Mouse (Mus musculus) stomach, embryonic 16.5 days (tissue): ENCODE data around the gene Prpf40b. TPM values are rescaled to one million over a fixed set of nuclear protein-coding genes. Genes with fewer than 3 reads are reported as not detected.
"Not testable (repeated sequence)": the region's sequence is repeated elsewhere in the genome, so short reads cannot be mapped to it uniquely, and the experiment has no call there.

Experiments used
- ATAC-seq: fragments of 200-750 bp; cut with Nextera tagmentation; 2 replicates; pipeline ENCODE4 v1.8.0; 2017; ENCODE audit warnings: moderate number of reproducible peaks, moderate TSS enrichment; ENCODE audit not compliant: insufficient read depth, low FRiP score
- H3K27ac ChIP-seq: fragments of 300-500 bp; sonication (generic); 2 replicates; pipeline ENCODE4 v1.5.1; 2014; ENCODE audit warnings: low read length
- H3K27me3 ChIP-seq: fragments of 300-500 bp; sonication (generic); 2 replicates; pipeline ENCODE4 v1.6.1; 2014; ENCODE audit warnings: low read length, control low read depth, mixed read lengths; ENCODE audit not compliant: control insufficient read depth, insufficient read depth
- H3K36me3 ChIP-seq: fragments of 300-500 bp; sonication (generic); 2 replicates; pipeline ENCODE4 v1.6.1; 2014; ENCODE audit warnings: low read length; ENCODE audit not compliant: control insufficient read depth, insufficient read depth
- H3K4me1 ChIP-seq: fragments of 300-500 bp; sonication (generic); 2 replicates; pipeline ENCODE4 v1.6.1; 2014; ENCODE audit warnings: low read length, control low read depth, mixed read lengths; ENCODE audit not compliant: control insufficient read depth, insufficient read depth
- H3K4me2 ChIP-seq: fragments of 300-500 bp; sonication (generic); 2 replicates; pipeline ENCODE4 v1.6.1; 2014; ENCODE audit warnings: low read depth, low read length, mixed read lengths
- H3K4me3 ChIP-seq: fragments of 300-500 bp; sonication (generic); replicated peaks from 2 replicates; pipeline ENCODE4 v1.5.1; 2014; ENCODE audit warnings: mild to moderate bottlenecking, low read length
- H3K9ac ChIP-seq: fragments of 300-500 bp; sonication (generic); 2 replicates; pipeline ENCODE4 v1.6.1; 2014; ENCODE audit warnings: low read length
- H3K9me3 ChIP-seq: fragments of 300-500 bp; sonication (generic); replicated peaks from 2 replicates; pipeline ENCODE4 v1.6.1; 2016; ENCODE audit warnings: low read length, control low read depth; ENCODE audit not compliant: control insufficient read depth
- WGBS: fragments of 180-500 bp; shearing (Covaris S2); extraction: QIAGEN DNeasy Blood & Tissue Kit; methylation state at CpG from one replicate; pipeline ENCODE4 v1.1.7; 2014; 5-methylcytosine and 5-hydroxymethylcytosine counted together
- polyA plus RNA-seq: library from polyadenylated mRNA; unstranded; fragments of >200 nt; fragmentation: Nextera tagmentation; extraction: Ambion mirVana; gene quantifications from 2 replicates; pipeline ENCODE4 v1.2.1, GENCODE M21; 2015

Gene Prpf40b
- 42.5 and 44.3 TPM in 2 replicates for polyA plus RNA-seq

DNA sequence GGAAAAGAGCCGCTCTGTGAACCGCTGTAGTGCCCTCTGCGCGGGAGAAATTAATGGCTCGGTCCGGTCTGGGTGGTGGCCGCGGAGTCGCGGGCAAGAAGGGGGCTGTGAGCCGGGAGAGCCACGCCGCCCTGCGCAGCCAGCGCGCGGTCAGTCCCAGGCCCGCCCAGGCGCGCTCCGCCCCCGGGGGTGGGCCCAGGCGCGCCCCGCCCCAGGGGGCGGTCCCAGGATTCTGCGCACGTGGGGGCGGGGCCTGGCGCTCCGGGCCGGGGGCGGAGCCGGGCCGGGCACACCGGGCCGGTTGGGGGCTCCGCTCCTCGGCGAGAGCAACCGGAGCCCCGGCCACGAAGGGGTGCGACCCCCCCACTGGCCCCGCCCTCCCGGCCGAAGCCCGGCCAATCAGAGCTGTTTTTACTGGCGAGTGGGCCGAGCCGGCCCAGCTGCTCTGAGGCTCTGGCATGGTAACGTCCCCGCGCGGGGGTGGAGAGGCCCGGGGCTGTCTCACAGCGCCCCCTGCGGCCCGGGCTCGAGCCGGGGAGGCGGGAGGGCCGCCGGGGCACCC is at the start of gene Prpf40b:
Prpf40b (plus strand) TSS at position 275 of the 562 bp plus-strand sequence.
- peak within 1 kb of the TSS; percentile 75 for H3K4me2 ChIP-seq
- peak within 1 kb of the TSS; percentile 76 for H3K4me3 ChIP-seq
- no peaks in the 10 kb centered on the region for H3K27me3 ChIP-seq
- ATAC-seq = peak; percentile 96
- peaks cover 13% of the 10 kb centered on the region for H3K4me1 ChIP-seq
- H3K9ac ChIP-seq = peak within 1 kb of the TSS; percentile 83
- no peaks in the 10 kb centered on the region for H3K9me3 ChIP-seq
- peak within 1 kb of the TSS; percentile 83 for H3K27ac ChIP-seq
- under 1% methylated on average over 60 of the region's 64 CpGs for WGBS
- no peaks in the 10 kb centered on the region for H3K36me3 ChIP-seq

DNA sequence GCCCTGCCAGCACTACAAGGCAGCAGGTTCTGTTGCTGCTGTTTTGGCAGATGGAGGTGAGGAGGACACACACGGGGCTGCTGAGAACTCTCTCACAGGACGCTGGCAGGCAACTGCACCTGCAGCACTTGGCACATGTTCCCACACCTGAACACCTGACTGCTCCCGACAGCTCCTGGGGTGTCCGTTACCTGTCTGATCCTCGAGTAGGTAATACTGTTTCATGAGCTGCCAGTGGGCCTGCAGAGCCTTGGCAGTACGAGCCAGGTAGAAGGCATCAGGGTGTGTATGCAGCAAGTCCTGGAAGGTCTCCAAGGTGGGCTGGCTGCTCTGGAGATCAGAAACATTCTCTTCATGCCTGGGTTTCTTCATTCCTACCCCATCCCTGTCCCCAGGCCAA is 48.2 kb upstream of the Prpf40b start:
- H3K36me3 ChIP-seq = peaks cover 15% of the 10 kb centered on the region; the same call in 1 of the 2 replicates
- not testable (repeated sequence) for H3K9ac ChIP-seq
- 77% methylated on average over 6 of the region's 6 CpGs for WGBS

DNA sequence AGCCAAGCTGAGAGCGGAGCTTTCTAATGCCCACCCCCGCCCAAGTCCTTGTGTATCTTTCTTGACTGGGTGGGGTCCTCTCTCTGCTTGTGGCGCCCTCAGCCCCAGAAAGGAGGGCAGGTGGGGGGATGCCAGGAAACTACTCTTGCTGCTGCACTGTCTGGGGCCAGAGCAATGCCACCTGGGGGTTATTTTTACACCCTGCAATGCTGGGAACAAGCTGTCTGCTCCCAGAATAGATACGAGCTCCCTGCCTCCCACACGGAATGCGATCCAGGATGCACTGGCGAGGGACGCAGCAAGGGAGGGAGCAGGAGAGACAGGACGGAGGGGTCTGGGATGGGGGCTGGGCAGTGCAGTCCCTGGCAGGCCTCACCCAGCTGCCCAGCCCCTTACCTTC is 45.9 kb upstream of the Prpf40b start:
- H3K4me1 ChIP-seq = peaks cover 9% of the 10 kb centered on the region
- no peak overlapping the region for H3K4me3 ChIP-seq
- H3K36me3 ChIP-seq = peaks cover 10% of the 10 kb centered on the region; the same call in 1 of the 2 replicates
- no peaks in the 10 kb centered on the region for H3K9me3 ChIP-seq
- WGBS = 71% methylated on average over 9 of the region's 9 CpGs
- no peak overlapping the region; the same call in 1 of the 2 replicates for H3K9ac ChIP-seq
- H3K27ac ChIP-seq = no peak overlapping the region
- H3K27me3 ChIP-seq = no peaks in the 10 kb centered on the region
- no peak for ATAC-seq
- no peak overlapping the region for H3K4me2 ChIP-seq

More for the DNA sequence above, 48.2 kb upstream of the Prpf40b start:
- ATAC-seq, H3K4me1 ChIP-seq, H3K4me2 ChIP-seq, H3K4me3 ChIP-seq, H3K27ac ChIP-seq, H3K9me3 ChIP-seq, H3K27me3 ChIP-seq: not testable (repeated sequence)

DNA sequence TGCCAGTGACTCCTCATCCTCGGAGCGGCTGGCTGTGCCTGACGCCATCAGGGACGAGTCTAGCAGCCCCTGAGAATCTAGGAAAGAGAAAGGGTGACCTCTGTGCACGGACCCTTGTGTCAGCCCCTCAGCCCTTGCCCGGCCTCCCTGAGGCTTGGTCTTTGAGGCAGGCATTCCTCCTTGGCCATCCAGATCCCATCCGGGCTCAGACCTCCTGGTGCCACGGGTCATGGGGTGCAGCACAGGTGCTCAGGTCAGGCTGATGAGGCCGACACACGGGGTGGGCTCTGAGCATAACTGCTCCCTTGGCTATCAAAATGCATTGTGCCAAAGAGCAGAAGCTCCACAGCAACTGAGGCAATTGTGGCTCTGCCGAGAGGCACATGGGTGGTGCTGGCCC is 44.9 kb upstream of the Prpf40b start:
- no peak for ATAC-seq
- H3K36me3 ChIP-seq = peaks cover 6% of the 10 kb centered on the region; the same call in 1 of the 2 replicates
- 91% methylated on average over 11 of the region's 11 CpGs for WGBS
- no peak overlapping the region for H3K27ac ChIP-seq
- H3K9me3 ChIP-seq = no peaks in the 10 kb centered on the region
- H3K4me3 ChIP-seq = no peak overlapping the region
- H3K9ac ChIP-seq = no peak overlapping the region; the same call in 1 of the 2 replicates
- H3K4me1 ChIP-seq = peaks cover 12% of the 10 kb centered on the region
- H3K27me3 ChIP-seq = no peaks in the 10 kb centered on the region
- no peak overlapping the region for H3K4me2 ChIP-seq

DNA sequence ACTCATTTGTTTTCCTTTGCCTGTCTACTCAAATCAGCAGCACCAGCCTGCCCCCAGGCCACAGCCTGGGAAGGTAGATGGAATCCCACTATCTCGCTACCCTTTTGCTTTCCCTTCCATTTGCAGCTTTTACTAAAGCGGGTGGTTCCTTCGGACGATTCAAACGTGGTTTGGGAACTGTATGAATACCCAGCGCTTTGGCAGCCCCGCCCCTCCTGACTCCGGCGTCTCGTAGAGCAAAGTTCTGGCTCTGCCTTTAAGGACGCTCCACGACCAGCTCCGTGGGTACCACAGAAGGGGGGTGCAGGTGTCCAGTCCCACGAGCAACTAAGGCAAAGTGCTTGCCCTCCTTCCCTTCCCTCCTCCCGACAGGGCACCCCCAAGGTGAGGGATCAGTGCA is 43.8 kb upstream of the Prpf40b start:
- H3K9me3 ChIP-seq, H3K27ac ChIP-seq, H3K27me3 ChIP-seq, H3K36me3 ChIP-seq: not testable (repeated sequence)
- under 1% methylated on average over 14 of the region's 15 CpGs for WGBS
- H3K4me3 ChIP-seq = peak overlapping the region; percentile 65
- H3K9ac ChIP-seq = peak overlapping the region; percentile 80
- peaks cover 12% of the 10 kb centered on the region for H3K4me1 ChIP-seq
- peak; percentile 5; the same call in 1 of the 2 replicates for ATAC-seq
- peak overlapping the region; percentile 65 for H3K4me2 ChIP-seq

DNA sequence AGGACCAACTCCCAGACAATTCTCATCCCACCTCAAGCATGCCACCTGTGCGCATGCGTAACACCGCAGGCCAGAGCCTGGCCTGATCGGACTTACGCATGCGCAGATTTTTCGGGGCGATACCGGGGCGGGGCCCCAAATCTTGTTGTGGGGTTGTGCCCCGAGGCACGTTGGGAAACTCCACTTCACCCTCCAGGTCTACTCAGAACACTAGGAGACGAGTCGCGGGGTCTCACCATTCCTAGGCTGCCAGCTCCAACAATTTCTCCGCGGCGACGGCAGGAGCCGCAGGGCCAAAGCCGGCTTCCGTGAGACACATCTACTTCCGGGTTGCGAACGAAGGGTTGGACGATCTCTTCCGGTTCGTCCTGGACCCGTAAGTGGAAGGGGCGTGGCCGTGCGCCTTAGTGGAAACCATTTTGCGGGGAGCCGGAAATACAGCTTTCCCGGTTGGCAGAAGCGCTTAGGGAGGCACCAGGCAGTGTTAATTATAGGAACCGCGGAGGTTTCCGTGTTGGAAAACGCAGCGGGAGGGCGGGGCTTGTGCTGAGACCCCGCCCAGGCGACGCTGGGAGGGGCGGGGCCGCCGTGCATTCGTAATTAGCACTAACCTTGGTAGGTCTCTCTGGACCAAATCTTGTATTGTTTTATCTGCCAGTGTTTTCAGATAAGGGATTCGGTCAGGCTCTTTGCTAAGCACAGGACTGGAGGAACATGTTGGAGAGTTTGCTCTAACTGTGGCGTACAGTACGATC is 43.1 kb upstream of the Prpf40b start, which contains the start of gene Mcrs1:
Mcrs1 (minus strand) TSS at position 336 of the 755 bp plus-strand sequence.
- Histone ChIP-seq H3K4me1 (peaks cover 12% of the 10 kb centered on the region), H3K27ac (peak within 1 kb of the TSS; percentile 99), H3K4me3 (peak within 1 kb of the TSS; percentile 65), H3K36me3 (peaks cover 6% of the 10 kb centered on the region; the same call in 1 of the 2 replicates), H3K9me3 (no peaks in the 10 kb centered on the region), H3K4me2 (peak within 1 kb of the TSS; percentile 87), H3K27me3 (no peaks in the 10 kb centered on the region), H3K9ac (peak within 1 kb of the TSS; percentile 80)
- WGBS = under 1% methylated on average over 52 of the region's 52 CpGs
- peak; percentile 96 for ATAC-seq

DNA sequence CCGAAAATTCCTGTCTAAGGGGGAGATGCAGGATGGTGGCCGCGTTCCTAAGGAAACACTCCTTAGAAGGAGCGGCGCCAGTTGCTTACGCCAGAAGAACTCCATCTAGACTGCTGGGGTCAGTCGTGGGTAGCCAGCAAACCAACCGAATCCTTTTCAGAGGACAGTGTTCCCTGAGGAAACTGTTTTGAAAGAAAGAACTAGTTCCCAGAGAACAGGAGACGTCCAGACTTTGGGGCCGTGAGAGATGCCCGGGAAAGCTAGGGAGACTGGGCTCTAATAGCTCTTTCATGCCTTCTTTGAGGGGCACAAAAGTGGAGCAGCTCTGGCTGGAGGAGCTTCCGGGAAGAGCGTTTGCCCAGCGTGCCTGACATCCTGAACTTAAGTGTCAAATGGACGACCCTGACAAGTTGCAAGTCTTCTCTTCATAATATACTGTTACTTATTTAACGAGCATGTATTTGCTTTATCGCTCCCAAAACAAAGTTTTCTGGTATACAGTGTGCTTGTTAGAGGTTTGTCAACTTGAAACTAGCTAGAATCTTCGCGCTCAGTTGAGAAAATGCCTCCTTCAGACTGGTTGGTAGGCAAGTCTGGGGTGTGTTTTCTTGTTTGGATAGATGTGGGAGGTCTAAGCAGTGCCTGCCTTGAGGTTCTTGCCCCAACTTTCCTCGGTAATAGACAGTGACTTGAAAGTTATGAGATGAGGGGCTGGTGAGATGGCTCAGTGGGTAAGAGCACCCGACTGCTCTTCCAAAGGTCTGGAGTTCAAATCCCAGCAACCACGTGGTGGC is 42.3 kb upstream of the Prpf40b start:
- WGBS = 3% methylated on average over 22 of the region's 22 CpGs

DNA sequence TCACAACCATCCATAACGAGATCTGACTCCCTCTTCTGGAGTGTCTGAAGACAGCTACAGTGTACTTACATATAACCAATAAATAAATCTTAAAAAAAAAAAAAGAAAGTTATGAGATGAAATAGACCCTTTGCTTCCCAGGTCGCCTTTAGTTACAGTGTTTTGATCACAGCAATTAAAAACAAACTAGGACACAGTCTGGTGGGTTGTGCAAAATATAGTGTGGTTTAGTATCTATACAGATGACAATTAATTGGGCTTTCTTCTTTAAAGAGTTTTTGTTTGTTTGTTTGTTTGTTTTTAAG is 41.8 kb upstream of the Prpf40b start:
- H3K9me3 ChIP-seq, H3K9ac ChIP-seq, ATAC-seq, H3K27me3 ChIP-seq, H3K36me3 ChIP-seq: not testable (repeated sequence)
- H3K27ac ChIP-seq = peak overlapping the region; percentile 99
- H3K4me1 ChIP-seq = peaks cover 12% of the 10 kb centered on the region
- WGBS = 49% methylated on average over 2 of the region's 2 CpGs
- H3K4me2 ChIP-seq = peak overlapping the region; percentile 87
- peak overlapping the region; percentile 65; the same call in 1 of the 2 replicates for H3K4me3 ChIP-seq

More for the DNA sequence above, 42.3 kb upstream of the Prpf40b start:
- H3K27ac ChIP-seq = peak overlapping the region; percentile 99
- peaks cover 6% of the 10 kb centered on the region; the same call in 1 of the 2 replicates for H3K36me3 ChIP-seq
- peak overlapping the region; percentile 65 for H3K4me3 ChIP-seq
- peak overlapping the region; percentile 80 for H3K9ac ChIP-seq
- no peaks in the 10 kb centered on the region for H3K27me3 ChIP-seq
- ATAC-seq = peak; percentile 65
- peaks cover 12% of the 10 kb centered on the region for H3K4me1 ChIP-seq
- H3K9me3 ChIP-seq = no peaks in the 10 kb centered on the region
- H3K4me2 ChIP-seq = peak overlapping the region; percentile 87
